Mouse (Mus musculus) stomach, postnatal 0 days (tissue): ENCODE data around the gene Six4. TPM values are rescaled to one million over a fixed set of nuclear protein-coding genes. Genes with fewer than 3 reads are reported as not detected.

Experiments
- ATAC-seq: fragments of 200-750 bp; cut with Nextera tagmentation; 2 replicates; pipeline ENCODE4 v1.8.0; 2017; ENCODE audit not compliant: low FRiP score, low TSS enrichment
- DNase-seq: peaks from one replicate; pipeline ENCODE4 v3.0.0-alpha.2; 2016; ENCODE audit warnings: low spot score
- H3K27ac ChIP-seq: fragments of 300-500 bp; sonication (generic); replicated peaks from 2 replicates; pipeline ENCODE4 v1.5.1; 2014; ENCODE audit warnings: mild to moderate bottlenecking, control low read depth
- H3K27me3 ChIP-seq: fragments of 300-500 bp; sonication (generic); 2 replicates; pipeline ENCODE4 v1.6.1; 2014; ENCODE audit warnings: low read length; ENCODE audit not compliant: control insufficient read depth, insufficient read depth
- H3K36me3 ChIP-seq: fragments of 300-500 bp; sonication (generic); 2 replicates; pipeline ENCODE4 v1.6.1; 2014; ENCODE audit warnings: low read length, mixed read lengths; ENCODE audit not compliant: control insufficient read depth, insufficient read depth
- H3K4me1 ChIP-seq: fragments of 300-500 bp; sonication (generic); replicated peaks from 2 replicates; pipeline ENCODE4 v1.6.1; 2014; ENCODE audit warnings: antibody characterized with exemption; ENCODE audit not compliant: control insufficient read depth, insufficient read depth
- H3K4me2 ChIP-seq: fragments of 300-500 bp; sonication (generic); replicated peaks from 2 replicates; pipeline ENCODE4 v1.6.1; 2014; ENCODE audit warnings: low read depth, mild to moderate bottlenecking, control low read depth, moderate library complexity
- H3K4me3 ChIP-seq: fragments of 300-500 bp; sonication (generic); 2 replicates; pipeline ENCODE4 v1.5.1; 2014; ENCODE audit warnings: low read depth, low read length, control low read depth
- H3K9ac ChIP-seq: fragments of 300-500 bp; sonication (generic); 2 replicates; pipeline ENCODE4 v1.6.1; 2014; ENCODE audit warnings: mild to moderate bottlenecking, low read length, control low read depth, mixed read lengths
- H3K9me3 ChIP-seq: fragments of 300-500 bp; sonication (generic); 2 replicates; pipeline ENCODE4 v1.6.1; 2016; ENCODE audit warnings: low read length; ENCODE audit not compliant: control insufficient read depth
- CTCF ChIP-seq: IDR thresholded peaks from 2 replicates; pipeline ENCODE4 v1.5.1; 2016; ENCODE audit warnings: antibody characterized with exemption, low read depth, mild to moderate bottlenecking, moderate library complexity
- EP300 ChIP-seq: optimal IDR thresholded peaks from 2 replicates; pipeline ENCODE3; 2016; ENCODE audit warnings: antibody characterized with exemption
- WGBS: fragments of 180-500 bp; shearing (Covaris S2); extraction: QIAGEN DNeasy Blood & Tissue Kit; methylation state at CpG from one replicate; pipeline ENCODE4 v1.1.7; 2014; 5-methylcytosine and 5-hydroxymethylcytosine counted together
- polyA plus RNA-seq: library from polyadenylated mRNA; unstranded; fragments of >200 nt; fragmentation: Nextera tagmentation; extraction: Ambion mirVana; gene quantifications from 2 replicates; pipeline ENCODE4 v1.2.1, GENCODE M21; 2015

The Six4 gene
- polyA plus RNA-seq, 1 experiment from 2014 or later: 0.13 TPM

GRCm38 (mm10) chr12:73053668-73054241, 59.5 kb downstream of the Six4 start, which contains the start of gene Six1:
TSS of gene Six1 (minus strand) at chr12:73053887.
- no peak within 1 kb of the TSS for H3K27ac ChIP-seq
- peak within 1 kb of the TSS; percentile 31 for H3K9ac ChIP-seq
- H3K9me3 ChIP-seq: no peaks in the 10 kb centered on the region
- TF ChIP-seq EP300 (no peak), CTCF (peak; percentile 64)
- ATAC-seq (peak; percentile 90), DNase-seq (peak; percentile 79)
- peaks cover 2% of the 10 kb centered on the region; the same call in 1 of the 2 replicates for H3K4me1 ChIP-seq
- under 1% methylated on average over 37 of the region's 42 CpGs for WGBS
- peaks cover 19% of the 10 kb centered on the region; the same call in 1 of the 2 replicates for H3K27me3 ChIP-seq
- peak within 1 kb of the TSS; percentile 80 for H3K4me2 ChIP-seq
- peak within 1 kb of the TSS; percentile 53 for H3K4me3 ChIP-seq
- H3K36me3 ChIP-seq: no peaks in the 10 kb centered on the region

GRCm38 (mm10) chr12:73052651-73053591, 60.3 kb downstream of the Six4 start:
- no peaks in the 10 kb centered on the region for H3K36me3 ChIP-seq
- DNase-seq (peak; percentile 21), ATAC-seq (no peak; the same call in 1 of the 2 replicates)
- H3K27ac ChIP-seq: no peak overlapping the region
- TF ChIP-seq EP300 (no peak), CTCF (no peak)
- no peak overlapping the region for H3K9ac ChIP-seq
- H3K4me1 ChIP-seq: peaks cover 2% of the 10 kb centered on the region; the same call in 1 of the 2 replicates
- WGBS: 13% methylated on average over 34 of the region's 34 CpGs
- H3K4me2 ChIP-seq: peak overlapping the region; percentile 80
- H3K9me3 ChIP-seq: no peaks in the 10 kb centered on the region
- H3K4me3 ChIP-seq: peak overlapping the region; percentile 53
- H3K27me3 ChIP-seq: peaks cover 19% of the 10 kb centered on the region; the same call in 1 of the 2 replicates

GRCm38 (mm10) chr12:73052036-73052650, 61.1 kb downstream of the Six4 start:
- DNase-seq (peak; percentile 17), ATAC-seq (no peak)
- no peaks in the 10 kb centered on the region for H3K9me3 ChIP-seq
- no peak overlapping the region for H3K27ac ChIP-seq
- H3K27me3 ChIP-seq: peaks cover 20% of the 10 kb centered on the region; the same call in 1 of the 2 replicates
- no peak overlapping the region for H3K4me3 ChIP-seq
- peaks cover 2% of the 10 kb centered on the region; the same call in 1 of the 2 replicates for H3K4me1 ChIP-seq
- no peaks in the 10 kb centered on the region for H3K36me3 ChIP-seq
- H3K4me2 ChIP-seq: no peak overlapping the region
- no peak for TF ChIP-seq EP300
- TF ChIP-seq CTCF: no peak
- H3K9ac ChIP-seq: no peak overlapping the region
- 7% methylated on average over 19 of the region's 19 CpGs for WGBS

GRCm38 (mm10) chr12:73050811-73051580, 62.3 kb downstream of the Six4 start:
- TF ChIP-seq EP300 (no peak), CTCF (no peak)
- Histone ChIP-seq H3K9me3 (no peaks in the 10 kb centered on the region), H3K4me3 (no peak overlapping the region), H3K27me3 (peaks cover 21% of the 10 kb centered on the region), H3K9ac (no peak overlapping the region), H3K4me1 (peaks cover 2% of the 10 kb centered on the region; the same call in 1 of the 2 replicates), H3K4me2 (no peak overlapping the region), H3K27ac (no peak overlapping the region), H3K36me3 (no peaks in the 10 kb centered on the region)
- DNase-seq: no peak
- 3% methylated on average over 15 of the region's 15 CpGs for WGBS
- ATAC-seq: no peak

GRCm38 (mm10) chr12:73050305-73050704, 63.0 kb downstream of the Six4 start:
- Histone ChIP-seq H3K4me2 (no peak overlapping the region), H3K27me3 (peaks cover 28% of the 10 kb centered on the region), H3K4me3 (no peak overlapping the region), H3K9me3 (no peaks in the 10 kb centered on the region), H3K27ac (no peak overlapping the region), H3K9ac (no peak overlapping the region), H3K4me1 (peaks cover 6% of the 10 kb centered on the region; the same call in 1 of the 2 replicates), H3K36me3 (no peaks in the 10 kb centered on the region)
- no peak for TF ChIP-seq EP300
- no peak for TF ChIP-seq CTCF
- WGBS: 2% methylated on average over 13 of the region's 13 CpGs
- DNase-seq (no peak), ATAC-seq (no peak)

Other genes with a start within 250 kb of the Six4 start
- not detected in 2 replicates for gene Six6, start 173.6 kb downstream of the Six4 start, polyA plus RNA-seq
- gene 4930447C04Rik, start 172.7 kb downstream of the Six4 start, polyA plus RNA-seq: 0.57 and 0.67 TPM in 2 replicates
- 0.02 and 0.10 TPM in 2 replicates for gene Six1, start 59.6 kb downstream of the Six4 start, polyA plus RNA-seq
- gene Mnat1, start 10.3 kb upstream of the Six4 start, polyA plus RNA-seq: 17.1 and 20.0 TPM in 2 replicates
- gene Trmt5, start 173.3 kb upstream of the Six4 start, polyA plus RNA-seq: 7.3 and 7.5 TPM in 2 replicates
- 2.8 and 3.1 TPM in 2 replicates for gene Slc38a6, start 173.3 kb upstream of the Six4 start, polyA plus RNA-seq